In the genomic region with DNA sequence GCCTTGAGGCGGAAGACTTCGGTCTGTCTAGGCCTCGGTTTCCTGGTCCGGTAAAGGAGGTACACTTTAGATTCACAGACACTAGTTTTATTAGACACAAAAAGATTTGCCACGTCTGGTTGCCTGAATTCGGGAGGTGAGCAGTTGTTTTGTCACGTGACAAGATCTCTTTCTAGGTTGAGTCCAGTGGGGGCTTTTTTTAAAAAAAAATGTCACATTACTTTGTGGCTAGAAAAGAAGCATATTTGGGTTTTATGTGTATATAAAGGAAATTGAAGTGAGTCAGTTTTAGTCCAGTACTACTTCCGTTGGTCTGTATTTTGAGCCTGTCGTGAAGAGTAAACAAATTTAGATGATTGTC, we compare ENCODE assay signal across 8 mouse cellular contexts. TPM values are rescaled to one million over a fixed set of nuclear protein-coding genes. Genes with fewer than 3 reads are reported as not detected.
DNase-seq lines count a peak whose midpoint lies in the region; ATAC-seq and TF ChIP-seq lines count a peak whose summit lies in the region.

No protein-coding gene starts in this region.

- H3K4me1 ChIP-seq in kidney, adult 2 months (ENCODE audit: control insufficient read depth, insufficient read depth, low read length), result no peaks in the 10 kb centered on the region
- no peaks in the 10 kb centered on the region for H3K4me1 ChIP-seq in bone marrow, adult 2 months (ENCODE audit: control insufficient read depth, insufficient read depth, low read length)
- H3K4me1 ChIP-seq in hindbrain, embryonic 14.5 days (replicated peaks; ENCODE audit: control insufficient read depth, insufficient read depth, low read length), result no peaks in the 10 kb centered on the region; the same call in 1 of the 2 replicates
- peaks cover 6% of the 10 kb centered on the region for H3K4me1 ChIP-seq in midbrain, embryonic 15.5 days

- WGBS in kidney, adult 2 months, result under 1% methylated on average over 9 of the region's 9 CpGs
- under 1% methylated on average over 9 of the region's 9 CpGs for WGBS in bone marrow, adult 2 months
- under 1% methylated on average over 9 of the region's 9 CpGs for WGBS in hindbrain, embryonic 14.5 days
- WGBS in midbrain, embryonic 15.5 days, result 2% methylated on average over 9 of the region's 9 CpGs

- no peak for DNase-seq in kidney, adult 2 months
- no peak for DNase-seq in kidney, adult 18-20 months
- no peak for DNase-seq in hindbrain, embryonic 14.5 days (ENCODE audit: low spot score)
- DNase-seq in layer of hippocampus, postnatal 14 days (ENCODE audit: low spot score in 2 of 2), result no peak
- no peak for DNase-seq in gastrocnemius, postnatal 4 days (ENCODE audit: low spot score in 2 of 2)
- no peak for DNase-seq in adipocyte (ENCODE audit: low spot score)

- no peak overlapping the region for H3K27ac ChIP-seq in kidney, adult 2 months (ENCODE audit: insufficient read depth, low read depth, low read length)
- H3K27ac ChIP-seq in bone marrow, adult 2 months (ENCODE audit: control insufficient read depth, insufficient read depth, low read depth, low read length, poor library complexity), result peak overlapping the region; percentile 55
- no peak overlapping the region for H3K27ac ChIP-seq in hindbrain, embryonic 14.5 days
- no peak overlapping the region for H3K27ac ChIP-seq in midbrain, embryonic 15.5 days

- H3K27me3 ChIP-seq in kidney, adult 2 months (replicated peaks; ENCODE audit: control insufficient read depth, insufficient read depth, low read length), result no peaks in the 10 kb centered on the region
- no peaks in the 10 kb centered on the region for H3K27me3 ChIP-seq in hindbrain, embryonic 14.5 days (ENCODE audit: control insufficient read depth, insufficient read depth, low read length)
- H3K27me3 ChIP-seq in midbrain, embryonic 15.5 days (replicated peaks), result no peaks in the 10 kb centered on the region

- peak overlapping the region; percentile 68 for H3K9ac ChIP-seq in hindbrain, embryonic 14.5 days
- H3K9ac ChIP-seq in midbrain, embryonic 15.5 days, result peak overlapping the region; percentile 42

- H3K9me3 ChIP-seq in hindbrain, embryonic 14.5 days (ENCODE audit: control insufficient read depth, low read length), result no peaks in the 10 kb centered on the region
- no peaks in the 10 kb centered on the region for H3K9me3 ChIP-seq in midbrain, embryonic 15.5 days

- no peak for TF ChIP-seq POLR2A in kidney, adult 2 months (IDR thresholded peaks at IDR 0.05; ENCODE audit: low read depth, low read length)
- TF ChIP-seq POLR2A in bone marrow, adult 2 months (IDR thresholded peaks at IDR 0.05; ENCODE audit: borderline replicate concordance, control insufficient read depth, low read depth, low read length), result no peak

- no peaks in the 10 kb centered on the region for H3K36me3 ChIP-seq in kidney, adult 2 months (ENCODE audit: control insufficient read depth, insufficient read depth, low read length)
- H3K36me3 ChIP-seq in hindbrain, embryonic 14.5 days (replicated peaks; ENCODE audit: control insufficient read depth, insufficient read depth), result no peaks in the 10 kb centered on the region
- no peaks in the 10 kb centered on the region for H3K36me3 ChIP-seq in midbrain, embryonic 15.5 days (replicated peaks)

- peak overlapping the region; percentile 94 for H3K4me3 ChIP-seq in kidney, adult 2 months (ENCODE audit: insufficient read depth, low read depth, low read length)
- H3K4me3 ChIP-seq in bone marrow, adult 2 months (replicated peaks; ENCODE audit: control insufficient read depth, low read depth, low read length), result peak overlapping the region; percentile 92
- peak overlapping the region; percentile 62 for H3K4me3 ChIP-seq in hindbrain, embryonic 14.5 days (replicated peaks; ENCODE audit: low read length)
- H3K4me3 ChIP-seq in midbrain, embryonic 15.5 days, result peak overlapping the region; percentile 92

- no peak for TF ChIP-seq CTCF in kidney, adult 2 months (conservative IDR thresholded peaks at IDR 0.05; ENCODE audit: insufficient read depth, insufficient read length, low read depth, low read length)
- no peak for TF ChIP-seq CTCF in bone marrow, adult 2 months (IDR thresholded peaks at IDR 0.05; ENCODE audit: control insufficient read depth, insufficient read depth, low read length)

- H3K4me2 ChIP-seq in hindbrain, embryonic 14.5 days (replicated peaks), result peak overlapping the region; percentile 72
- H3K4me2 ChIP-seq in midbrain, embryonic 15.5 days, result peak overlapping the region; percentile 87

- ATAC-seq in hindbrain, embryonic 14.5 days (ENCODE audit: low FRiP score), result no peak
- no peak for ATAC-seq in midbrain, embryonic 15.5 days (replicated peaks)

RNA-seq across cellular contexts. Expression of a gene that starts 0.4 kb away (rescaled TPM):
- 0.07 and 0.30 TPM in 2 replicates for polyA plus RNA-seq in kidney, adult 2 months (2012; rRNA removed)
- polyA plus RNA-seq in bone marrow, adult 2 months (2011; ENCODE audit: insufficient read depth, insufficient read length, low replicate concordance, missing spikeins), result 17.6 and 27.4 TPM in 2 replicates
- polyA plus RNA-seq in hindbrain, embryonic 14.5 days (2014; fragmentation: Nextera tagmentation; extraction: Ambion mirVana), result 9.4 and 10.4 TPM in 2 replicates
- polyA plus RNA-seq in midbrain, embryonic 15.5 days (2015; fragmentation: Nextera tagmentation; extraction: Ambion mirVana), result 10.6 and 11.2 TPM in 2 replicates
- total RNA-seq in layer of hippocampus, postnatal 14 days (2021), result 1 to 10 TPM; 1.4 to 3.0 TPM
- 10 to 100 TPM; 12.7 to 13.0 TPM for total RNA-seq in gastrocnemius, postnatal 4 days (2021)

RNA-seq across cellular contexts. Expression of a gene that starts 43.3 kb away (rescaled TPM):
- 8.7 and 14.3 TPM in 2 replicates for polyA plus RNA-seq in kidney, adult 2 months (2012; rRNA removed)
- polyA plus RNA-seq in bone marrow, adult 2 months (2011; ENCODE audit: insufficient read depth, insufficient read length, low replicate concordance, missing spikeins), result 1.8 and 2.1 TPM in 2 replicates
- polyA plus RNA-seq in hindbrain, embryonic 14.5 days (2014; fragmentation: Nextera tagmentation; extraction: Ambion mirVana), result 14.4 and 15.7 TPM in 2 replicates
- polyA plus RNA-seq in midbrain, embryonic 15.5 days (2015; fragmentation: Nextera tagmentation; extraction: Ambion mirVana), result 8.3 and 8.5 TPM in 2 replicates
- 10 to 100 TPM; 19.2 to 21.4 TPM for total RNA-seq in layer of hippocampus, postnatal 14 days (2021)
- 10 to 100 TPM; 12.0 to 12.7 TPM for total RNA-seq in gastrocnemius, postnatal 4 days (2021)
